Mouse (Mus musculus) myocyte (in vitro differentiated cells): ENCODE measurements around the gene Ccser1. TPM values are rescaled to one million over a fixed set of nuclear protein-coding genes. Genes with fewer than 3 reads are reported as not detected.

Experiments
- H3K27me3 ChIP-seq: one replicate; pipeline ENCODE4 v1.6.1; 2011; ENCODE audit not compliant: control insufficient read depth, insufficient read depth, insufficient read length
- H3K36me3 ChIP-seq: one replicate; pipeline ENCODE4 v1.6.1; 2011; ENCODE audit not compliant: control insufficient read depth, insufficient read depth
- H3K4me2 ChIP-seq: one replicate; pipeline ENCODE4 v1.6.1; 2011; ENCODE audit warnings: low read depth, control low read depth
- H3K4me3 ChIP-seq: one replicate; pipeline ENCODE4 v1.5.1; 2011; ENCODE audit warnings: mild to moderate bottlenecking, control low read depth, moderate library complexity
- H3K79me2 ChIP-seq: one replicate; pipeline ENCODE4 v1.6.1; 2011; ENCODE audit not compliant: control insufficient read depth, insufficient read depth
- H3ac ChIP-seq: one replicate; pipeline ENCODE4 v1.6.1; 2011; ENCODE audit not compliant: control insufficient read depth, insufficient read length
- CEBPB ChIP-seq: IDR thresholded peaks from 2 replicates; pipeline ENCODE4 v1.6.1; 2011; ENCODE audit warnings: mild to moderate bottlenecking, moderate library complexity; ENCODE audit not compliant: poor library complexity, insufficient read depth, severe bottlenecking
- E2F4 ChIP-seq: IDR thresholded peaks from one replicate; pipeline ENCODE4 v1.6.1; 2011; ENCODE audit warnings: mild to moderate bottlenecking, control low read depth, moderate library complexity; ENCODE audit not compliant: insufficient read depth
- MAX ChIP-seq: IDR thresholded peaks from one replicate; pipeline ENCODE4 v1.6.1; 2011; ENCODE audit warnings: low read depth, mild to moderate bottlenecking, control low read depth
- MYOD1 ChIP-seq, 3 experiments: IDR thresholded peaks; one replicate each; pipeline ENCODE4 v1.6.1; 2011; ENCODE audit warnings: control low read depth in 2 of 3, low read depth in 2 of 3, mild to moderate bottlenecking in 2 of 3, moderate library complexity in 1 of 3; ENCODE audit not compliant: insufficient read length in 2 of 3, control insufficient read depth in 1 of 3
- MYOG ChIP-seq, 3 experiments: IDR thresholded peaks; one replicate each; pipeline ENCODE4 v1.6.1; 2011; ENCODE audit warnings: control low read depth in 2 of 3, low read depth in 2 of 3, mild to moderate bottlenecking in 2 of 3; ENCODE audit not compliant: insufficient read length in 2 of 3, control insufficient read depth in 1 of 3, insufficient read depth in 1 of 3
- POLR2A ChIP-seq: IDR thresholded peaks from one replicate; pipeline ENCODE4 v1.6.1; 2011; ENCODE audit warnings: low read depth, mild to moderate bottlenecking, control low read depth, moderate library complexity; ENCODE audit not compliant: insufficient read length
- POLR2AphosphoS2 ChIP-seq: IDR thresholded peaks from one replicate; pipeline ENCODE4 v1.6.1; 2011; ENCODE audit warnings: low read depth, control low read depth; ENCODE audit not compliant: insufficient read length
- REST ChIP-seq: IDR thresholded peaks from one replicate; pipeline ENCODE4 v1.6.1; 2011; ENCODE audit warnings: mild to moderate bottlenecking, control low read depth, moderate library complexity; ENCODE audit not compliant: insufficient read depth, insufficient read length
- SRF ChIP-seq: IDR thresholded peaks from one replicate; pipeline ENCODE4 v1.6.1; 2011; ENCODE audit warnings: low read depth; ENCODE audit not compliant: control insufficient read depth, insufficient read length
- TCF12 ChIP-seq: IDR thresholded peaks from one replicate; pipeline ENCODE4 v1.6.1; 2011; ENCODE audit warnings: mild to moderate bottlenecking, control low read depth; ENCODE audit not compliant: poor library complexity, insufficient read depth, severe bottlenecking
- TCF3 ChIP-seq: IDR thresholded peaks from one replicate; pipeline ENCODE4 v1.6.1; 2011; ENCODE audit warnings: low read depth, control low read depth; ENCODE audit not compliant: insufficient read length
- USF1 ChIP-seq: IDR thresholded peaks from one replicate; pipeline ENCODE4 v1.6.1; 2011; ENCODE audit warnings: low read depth, mild to moderate bottlenecking, control low read depth, moderate library complexity
- polyA plus RNA-seq: library from polyadenylated mRNA; unstranded; fragments of >200 nt; fragmentation: generic; extraction: Trizol; gene quantifications from one replicate; pipeline ENCODE4 v1.2.1, GENCODE M21; 2012; ENCODE audit warnings: missing spikeins

The Ccser1 gene
- polyA plus RNA-seq: 0.52 TPM

DNA sequence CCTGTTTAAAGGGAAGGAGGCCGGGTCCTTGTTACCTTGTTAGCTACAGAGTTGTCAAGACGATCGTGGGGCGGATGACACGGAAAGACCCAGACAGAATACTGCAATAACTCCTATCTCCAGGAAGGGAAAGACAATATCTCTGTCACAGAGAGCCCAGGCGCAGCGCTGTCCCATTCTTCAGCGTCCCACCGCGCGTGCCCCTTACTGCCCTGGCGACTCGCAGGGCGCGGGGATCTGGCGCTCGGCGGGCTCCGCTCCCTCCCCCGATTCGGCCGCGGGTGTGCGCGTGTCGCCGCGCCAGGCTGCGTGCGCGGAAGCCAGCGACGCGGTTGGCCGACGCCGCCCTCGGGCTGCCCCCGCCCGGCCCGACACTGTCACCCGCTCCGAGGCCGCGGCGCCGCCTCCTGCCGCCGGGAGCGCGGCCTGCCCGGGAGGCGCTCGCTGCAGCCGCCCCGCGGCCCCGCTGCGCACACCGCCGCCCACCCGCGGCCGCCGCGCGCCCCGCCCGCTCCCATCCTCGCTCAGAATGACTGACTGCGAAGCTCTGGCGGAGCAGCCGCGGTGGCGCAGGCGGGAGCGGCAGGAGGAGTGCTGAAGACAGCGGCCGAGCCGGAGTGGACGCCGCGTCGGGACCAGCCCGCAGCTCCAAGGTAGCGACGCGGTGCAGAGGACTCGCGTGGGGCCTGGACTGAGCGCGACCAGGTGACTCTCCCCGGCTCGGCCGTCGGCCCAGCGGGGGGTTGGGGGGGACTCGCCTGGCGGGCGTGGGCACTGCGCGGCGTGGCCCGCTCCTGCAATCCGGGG, at the start of gene Ccser1:
TSS of gene Ccser1 (plus strand) at position 376 of the 807 bp plus-strand sequence.
- peak within 1 kb of the TSS; percentile 86 for H3K4me2 ChIP-seq
- TF ChIP-seq MYOG (IDR thresholded peaks at IDR 0.05; ENCODE audit: control insufficient read depth in 1 of 3, insufficient read depth in 1 of 3, insufficient read length in 2 of 3, low read depth in 2 of 3): peak in 1 of 3 experiments; percentile 8
- no peak for TF ChIP-seq SRF
- TF ChIP-seq MYOD1 (IDR thresholded peaks at IDR 0.05; ENCODE audit: control insufficient read depth in 1 of 3, insufficient read length in 2 of 3, low read depth in 2 of 3): peak in 1 of 3 experiments; percentile 21
- no peak for TF ChIP-seq E2F4
- TF ChIP-seq TCF12: no peak
- peak within 1 kb of the TSS; percentile 8 for H3ac ChIP-seq
- H3K4me3 ChIP-seq: peak within 1 kb of the TSS; percentile 17
- H3K36me3 ChIP-seq: no peaks in the 10 kb centered on the region
- H3K79me2 ChIP-seq: no peaks in the 10 kb centered on the region
- peaks cover 7% of the 10 kb centered on the region for H3K27me3 ChIP-seq

DNA sequence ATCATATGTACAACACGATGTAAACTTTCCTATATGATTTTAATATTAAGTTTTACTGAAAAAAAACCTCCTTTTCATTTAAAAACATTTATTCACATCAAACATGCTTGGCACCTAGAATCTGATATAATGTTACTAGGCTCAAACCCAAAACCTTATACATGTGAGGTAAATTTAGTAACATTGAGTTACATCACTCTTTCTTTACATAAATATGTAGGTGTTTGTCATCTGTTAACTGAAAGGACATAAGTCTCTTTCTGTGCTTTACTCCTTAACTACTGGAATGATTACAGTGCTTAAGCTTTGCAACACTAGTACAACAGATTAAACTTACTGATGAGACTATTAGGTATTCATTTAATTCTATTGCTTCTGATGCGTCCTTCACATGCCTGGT, 43.7 kb upstream of the Ccser1 start:
- TF ChIP-seq MYOG (IDR thresholded peaks at IDR 0.05; ENCODE audit: control insufficient read depth in 1 of 3, insufficient read depth in 1 of 3, insufficient read length in 2 of 3, low read depth in 2 of 3) (no peak), REST (no peak), POLR2AphosphoS2 (no peak), POLR2A (no peak), MAX (no peak), SRF (no peak), MYOD1 (IDR thresholded peaks at IDR 0.05; ENCODE audit: control insufficient read depth in 1 of 3, insufficient read length in 2 of 3, low read depth in 2 of 3) (no peak), CEBPB (no peak), TCF12 (no peak), E2F4 (no peak), USF1 (no peak), TCF3 (no peak)
- Histone ChIP-seq H3K4me3 (no peak overlapping the region), H3ac (no peak overlapping the region), H3K4me2 (no peak overlapping the region), H3K36me3 (no peaks in the 10 kb centered on the region), H3K79me2 (no peaks in the 10 kb centered on the region), H3K27me3 (no peaks in the 10 kb centered on the region)

DNA sequence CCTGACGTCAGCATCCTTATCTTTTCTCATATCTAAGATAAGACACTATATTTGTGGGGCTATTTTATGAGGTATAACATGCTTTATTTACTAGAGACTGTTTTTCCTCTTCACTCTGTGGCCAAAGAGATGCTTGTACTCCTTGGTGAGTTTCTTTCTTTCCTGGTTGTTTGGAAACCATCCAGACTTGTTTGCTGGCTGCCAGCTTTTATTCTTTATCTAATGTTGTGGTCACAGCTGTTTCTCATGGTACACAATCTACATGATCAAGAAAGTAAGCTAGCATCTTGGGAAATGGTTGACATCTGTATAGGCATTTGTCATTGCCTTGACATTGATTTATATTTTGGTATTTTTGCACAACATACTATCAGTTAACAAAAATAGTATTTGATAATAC, 37.1 kb upstream of the Ccser1 start:
- H3ac ChIP-seq: no peak overlapping the region
- H3K4me2 ChIP-seq: no peak overlapping the region
- no peak for TF ChIP-seq MYOD1 (IDR thresholded peaks at IDR 0.05; ENCODE audit: control insufficient read depth in 1 of 3, insufficient read length in 2 of 3, low read depth in 2 of 3)
- TF ChIP-seq CEBPB: peak; percentile 15; the same call in 1 of the 2 replicates
- no peaks in the 10 kb centered on the region for H3K27me3 ChIP-seq
- H3K79me2 ChIP-seq: no peaks in the 10 kb centered on the region
- H3K4me3 ChIP-seq: no peak overlapping the region
- H3K36me3 ChIP-seq: no peaks in the 10 kb centered on the region

DNA sequence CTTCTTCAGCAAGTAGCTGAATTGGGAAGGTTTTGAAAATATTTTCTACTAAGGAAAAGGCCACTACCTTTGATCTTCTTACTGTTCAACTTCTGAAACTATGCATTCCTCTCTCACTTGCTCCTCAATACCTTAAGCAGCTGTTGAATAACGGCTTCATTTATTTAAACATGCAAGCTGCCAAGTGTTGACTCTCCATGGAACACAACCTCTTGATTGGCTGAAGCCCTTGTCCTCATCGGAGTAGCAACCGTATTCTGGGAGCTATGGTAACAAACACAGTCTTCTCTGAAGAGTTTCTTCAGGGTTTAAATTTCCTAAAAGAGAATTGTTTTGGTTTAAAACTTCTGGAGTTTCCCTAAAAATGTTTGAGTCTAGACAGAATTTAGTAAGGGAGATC, 27.2 kb upstream of the Ccser1 start:
- Histone ChIP-seq H3K36me3 (no peaks in the 10 kb centered on the region), H3ac (no peak overlapping the region), H3K79me2 (no peaks in the 10 kb centered on the region), H3K4me2 (no peak overlapping the region), H3K4me3 (no peak overlapping the region), H3K27me3 (no peaks in the 10 kb centered on the region)
- no peak for TF ChIP-seq POLR2AphosphoS2
- no peak for TF ChIP-seq USF1
- TF ChIP-seq TCF12: no peak
- no peak for TF ChIP-seq E2F4
- no peak for TF ChIP-seq MAX
- TF ChIP-seq TCF3: no peak
- TF ChIP-seq CEBPB: no peak
- TF ChIP-seq POLR2A: no peak
- no peak for TF ChIP-seq MYOD1 (IDR thresholded peaks at IDR 0.05; ENCODE audit: control insufficient read depth in 1 of 3, insufficient read length in 2 of 3, low read depth in 2 of 3)
- no peak for TF ChIP-seq REST
- no peak for TF ChIP-seq SRF
- no peak for TF ChIP-seq MYOG (IDR thresholded peaks at IDR 0.05; ENCODE audit: control insufficient read depth in 1 of 3, insufficient read depth in 1 of 3, insufficient read length in 2 of 3, low read depth in 2 of 3)

DNA sequence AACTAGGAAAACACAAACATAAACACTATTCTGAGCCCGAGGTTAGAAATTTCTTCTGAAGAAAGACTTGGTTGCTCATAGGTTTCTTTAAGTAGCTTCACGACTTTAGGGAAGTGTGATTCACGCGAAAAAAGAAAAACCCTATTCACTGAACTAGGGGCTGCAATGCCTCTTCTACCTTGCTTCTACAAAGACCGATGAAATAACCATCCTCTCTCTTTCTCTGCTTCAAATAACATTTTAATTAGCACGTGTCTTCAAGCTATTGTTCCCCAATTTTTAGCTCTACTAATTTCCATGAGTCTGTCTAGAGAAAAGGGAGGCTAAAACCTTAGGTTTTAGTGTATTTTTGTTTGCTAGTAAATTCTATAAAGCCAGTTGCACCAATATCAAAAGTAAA, 25.5 kb upstream of the Ccser1 start:
- TF ChIP-seq MYOG (IDR thresholded peaks at IDR 0.05; ENCODE audit: control insufficient read depth in 1 of 3, insufficient read depth in 1 of 3, insufficient read length in 2 of 3, low read depth in 2 of 3) (no peak), TCF12 (no peak), MAX (no peak), E2F4 (no peak), SRF (no peak), CEBPB (no peak), POLR2AphosphoS2 (no peak), MYOD1 (IDR thresholded peaks at IDR 0.05; ENCODE audit: control insufficient read depth in 1 of 3, insufficient read length in 2 of 3, low read depth in 2 of 3) (no peak), POLR2A (no peak), TCF3 (no peak), USF1 (no peak), REST (no peak)
- no peak overlapping the region for H3K4me2 ChIP-seq
- no peaks in the 10 kb centered on the region for H3K27me3 ChIP-seq
- no peaks in the 10 kb centered on the region for H3K79me2 ChIP-seq
- H3K4me3 ChIP-seq: no peak overlapping the region
- no peak overlapping the region for H3ac ChIP-seq
- no peaks in the 10 kb centered on the region for H3K36me3 ChIP-seq
